Mouse (Mus musculus): ENCODE results near the gene Tagap1. TPM values are rescaled to one million over a fixed set of nuclear protein-coding genes. Genes with fewer than 3 reads are reported as not detected.

The Tagap1 gene
- total and polyA plus RNA-seq, 3 experiments: 8.1 to 10.2 (median 8.6) TPM

Other genes starting within 250 kb of the Tagap1 start
- gene Ezr, start 178.4 kb downstream of the Tagap1 start, total RNA-seq (2021): 10 to 100 TPM; 33.4 to 35.7 TPM
- gene Ezr, start 178.4 kb downstream of the Tagap1 start, polyA plus RNA-seq (2012; rRNA removed): 24.2 TPM in 2 replicates
- 10 to 100 TPM; 47.1 to 56.9 TPM for gene Rsph3b, start 12.5 kb downstream of the Tagap1 start, total RNA-seq (2021)
- 38.0 and 39.5 TPM in 2 replicates for gene Rsph3b, start 12.5 kb downstream of the Tagap1 start, polyA plus RNA-seq (2012; rRNA removed)
- 100 to 1,000 TPM; 163 to 196 TPM for gene Rnaset2b, start 9.5 kb upstream of the Tagap1 start, total RNA-seq (2021)
- gene Rnaset2b, start 9.5 kb upstream of the Tagap1 start, polyA plus RNA-seq (2012; rRNA removed): 166 and 246 TPM in 2 replicates
- not detected for gene Gm49721, start 17.7 kb upstream of the Tagap1 start, total RNA-seq (2021)
- not detected in 2 replicates for gene Gm49721, start 17.7 kb upstream of the Tagap1 start, polyA plus RNA-seq (2012; rRNA removed)
- not detected for gene Gm1604a, start 64.4 kb upstream of the Tagap1 start, total RNA-seq (2021)
- gene Gm1604a, start 64.4 kb upstream of the Tagap1 start, polyA plus RNA-seq (2012; rRNA removed): not detected in 2 replicates
- 10 to 100 TPM; 33.6 to 33.7 TPM for gene Rps6ka2, start 209.0 kb upstream of the Tagap1 start, total RNA-seq (2021)
- gene Rps6ka2, start 209.0 kb upstream of the Tagap1 start, polyA plus RNA-seq (2012; rRNA removed): 26.4 and 45.6 TPM in 2 replicates

All from heart, adult 2 months (tissue).